Mouse (Mus musculus) gastrocnemius, postnatal 14 days (tissue): Measurements from ENCODE around the gene Fh1. TPM values are rescaled to one million over a fixed set of nuclear protein-coding genes. Genes with fewer than 3 reads are reported as not detected.

ENCODE experiments used
- DNase-seq: peaks from one replicate; pipeline ENCODE4 v3.0.0; 2021; ENCODE audit warnings: mixed read lengths
- intact Hi-C: fragments of 180-260 bp; cut with DNase I; formaldehyde crosslinking; loops from one replicate; pipeline ENCODE4 v1.15.1; 2025; ENCODE audit warnings: low total_unique reads
- total RNA-seq, 2 experiments: library from RNA; stranded (reverse); gene quantifications; 2 replicates each; pipeline ENCODE4 v1.2.3; 2021

Fh1 gene
- total RNA-seq, 2 experiments from 2014 or later, result 248 to 299 TPM

DNA sequence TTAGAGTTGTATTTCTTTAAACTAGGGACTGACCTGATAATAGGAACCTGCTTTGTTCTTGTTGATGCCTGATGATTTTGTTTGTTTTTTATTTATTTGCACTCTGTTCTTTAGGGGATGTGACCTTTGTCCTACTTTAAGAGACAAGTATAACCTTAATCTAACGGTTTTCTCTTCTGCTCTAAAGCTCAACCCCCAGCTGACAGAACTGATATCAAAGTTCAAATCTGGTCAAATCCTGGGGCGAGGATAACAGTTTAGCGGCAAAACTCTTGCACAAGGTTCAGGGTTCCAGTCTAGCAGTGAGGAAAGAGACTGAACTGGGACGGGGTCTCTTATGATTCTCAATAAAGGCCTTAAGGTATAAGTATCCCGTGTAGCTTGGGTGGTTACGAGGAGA, 3.8 kb upstream of the Fh1 start:
- DNase-seq, result no peak
- intact Hi-C loops, result loop anchor here (5.0 kb wide), 1 partner anchor 63 kb away; the partner anchor contains the start of genes Chml and Opn3

DNA sequence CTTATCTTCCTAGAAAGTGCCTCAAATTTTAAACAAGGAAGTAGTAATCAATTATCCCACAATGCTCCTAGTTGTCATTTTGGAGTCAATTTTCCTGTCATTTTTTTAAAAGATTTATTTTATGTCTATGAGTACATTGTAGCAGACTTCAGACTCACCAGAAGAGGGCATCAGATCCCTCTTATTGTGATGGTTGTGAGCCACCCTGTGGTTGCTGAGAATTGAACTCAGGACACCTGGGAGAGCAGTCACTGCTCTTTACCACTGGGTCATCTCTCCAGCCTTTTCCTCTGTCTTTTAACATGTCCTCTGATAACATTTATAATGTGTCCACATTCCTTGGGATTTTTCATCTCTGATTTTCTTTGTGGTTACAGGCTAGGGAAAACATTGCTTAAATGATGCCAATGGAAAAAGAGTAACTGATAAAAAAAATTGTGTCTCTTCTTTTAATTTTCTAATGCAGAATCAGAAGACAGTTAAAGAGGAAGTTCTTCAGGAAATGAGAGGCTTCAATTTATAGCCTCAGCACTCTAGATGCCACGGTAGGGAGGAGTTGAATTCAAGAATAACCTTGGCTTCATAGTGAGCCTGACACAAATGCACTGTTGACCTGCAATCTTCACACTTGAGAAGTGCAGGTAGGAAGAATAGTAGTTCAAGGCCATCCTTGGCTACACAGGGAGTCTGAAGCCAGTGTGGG, 706 bp upstream of the Fh1 start:
- intact Hi-C loops, result loop anchor here (5.0 kb wide), 1 partner anchor 66 kb away; the partner anchor contains the start of genes Chml and Opn3
- no peak for DNase-seq

- intact Hi-C loops, result no loop called here
- DNase-seq, result no peak
Measured at GRCm38 (mm10) chr1:175623656-175624055, 1.8 kb downstream of the Fh1 start.

DNA sequence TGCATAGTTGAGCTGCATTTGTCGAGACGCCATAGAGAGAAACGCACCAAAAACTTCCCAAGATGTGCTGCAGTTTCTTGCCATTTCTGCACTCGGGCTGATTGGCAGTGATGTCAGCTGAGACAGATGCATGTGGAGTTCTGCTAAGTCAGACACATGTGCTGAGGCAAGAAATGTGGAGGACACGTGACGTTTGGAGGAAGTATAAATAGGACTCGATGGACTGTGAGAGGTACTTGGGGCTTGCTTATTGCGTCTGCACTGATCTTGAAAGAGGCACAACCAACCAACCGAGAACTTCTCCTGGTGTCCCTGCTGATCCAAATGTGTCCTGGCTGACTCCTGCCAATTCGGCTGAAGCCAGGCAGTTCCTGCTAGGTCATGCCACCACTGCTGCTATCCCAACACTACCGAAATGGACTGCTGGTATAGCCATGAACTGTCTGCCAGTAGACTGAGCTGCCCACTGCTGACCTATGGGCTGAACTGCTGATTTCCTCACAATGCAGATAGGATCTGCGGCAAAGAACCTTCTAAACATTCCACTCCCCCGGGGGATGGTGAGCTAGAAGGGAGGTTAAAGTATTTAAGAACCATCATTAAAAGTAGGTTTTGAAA, 5.5 kb downstream of the Fh1 start, which contains the start of gene Kmo:
TSS of gene Kmo (plus strand) at position 568 of the 618 bp plus-strand sequence.
- intact Hi-C loops, result no loop called here
- no peak for DNase-seq

DNA sequence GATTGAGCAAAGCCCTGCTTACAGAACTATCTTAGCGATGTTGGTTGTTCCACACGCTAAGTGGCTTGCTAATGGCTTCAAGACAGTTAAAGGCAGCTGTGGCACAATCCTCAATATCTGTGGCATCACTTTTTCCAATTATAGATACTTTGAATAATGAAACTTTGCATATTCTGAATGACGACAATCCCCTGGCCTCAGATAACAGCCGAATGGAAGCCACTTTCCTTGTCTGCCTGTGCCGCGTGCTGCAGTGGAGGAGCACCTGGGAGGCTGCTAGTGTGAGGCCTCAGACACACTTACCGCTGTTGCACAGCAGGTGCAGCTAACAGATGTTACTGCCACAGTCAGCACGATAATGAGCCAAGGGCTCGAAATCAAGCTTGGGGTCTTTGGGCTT, 10.4 kb downstream of the Fh1 start:
- no peak for DNase-seq
- intact Hi-C loops, result no loop called here

DNA sequence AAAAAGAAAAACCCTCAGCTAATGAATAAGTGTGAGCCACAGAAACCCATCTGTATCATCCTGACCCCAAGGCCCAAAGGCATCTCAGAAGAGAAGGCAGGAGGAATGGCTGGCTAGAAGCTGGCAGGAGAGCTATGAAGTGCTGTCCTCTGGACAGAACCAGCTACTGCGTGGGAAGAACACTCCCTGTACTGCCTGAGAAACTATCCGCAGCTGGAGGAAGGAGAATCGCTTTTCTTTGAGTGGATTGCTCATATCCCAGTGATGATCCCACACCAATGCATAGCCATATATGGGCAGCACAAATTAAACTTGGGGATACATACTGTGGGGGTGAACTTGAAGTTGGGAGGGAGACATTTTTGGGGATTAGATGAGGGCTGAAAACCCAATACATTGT, 16.7 kb downstream of the Fh1 start:
- no peak for DNase-seq
- intact Hi-C loops, result no loop called here

- no peak for DNase-seq
- intact Hi-C loops, result no loop called here
Measured at GRCm38 (mm10) chr1:175607838-175608585, 17.4 kb downstream of the Fh1 start.

- intact Hi-C loops, result no loop called here
- DNase-seq, result no peak
Measured at GRCm38 (mm10) chr1:175607308-175607707, 18.1 kb downstream of the Fh1 start.

DNA sequence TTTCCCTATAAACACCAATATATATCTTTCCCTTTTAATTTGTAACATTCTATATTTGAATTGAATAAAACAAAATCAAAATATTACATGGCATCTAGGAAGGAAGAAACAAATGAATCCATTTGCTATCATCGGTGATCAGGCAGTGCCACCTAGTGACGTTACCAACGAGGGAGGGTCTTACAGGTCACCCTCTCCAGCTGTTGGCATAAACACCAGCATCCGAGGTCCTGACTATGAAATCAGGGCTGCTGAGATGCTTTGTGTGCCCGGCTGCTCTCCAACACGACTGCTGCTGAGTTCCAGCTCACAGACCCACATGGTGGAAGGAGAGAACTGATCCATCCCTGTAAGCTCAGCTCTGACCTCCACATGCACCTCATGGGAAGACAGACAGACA, 22.0 kb downstream of the Fh1 start:
- intact Hi-C loops, result no loop called here
- DNase-seq, result no peak

- intact Hi-C loops, result no loop called here
- DNase-seq, result no peak
Measured at GRCm38 (mm10) chr1:175602231-175602630, 23.2 kb downstream of the Fh1 start.

GRCm38 (mm10) chr1:175592832-175593231, 32.6 kb downstream of the Fh1 start:
- DNase-seq, result no peak
- intact Hi-C loops, result no loop called here

DNA sequence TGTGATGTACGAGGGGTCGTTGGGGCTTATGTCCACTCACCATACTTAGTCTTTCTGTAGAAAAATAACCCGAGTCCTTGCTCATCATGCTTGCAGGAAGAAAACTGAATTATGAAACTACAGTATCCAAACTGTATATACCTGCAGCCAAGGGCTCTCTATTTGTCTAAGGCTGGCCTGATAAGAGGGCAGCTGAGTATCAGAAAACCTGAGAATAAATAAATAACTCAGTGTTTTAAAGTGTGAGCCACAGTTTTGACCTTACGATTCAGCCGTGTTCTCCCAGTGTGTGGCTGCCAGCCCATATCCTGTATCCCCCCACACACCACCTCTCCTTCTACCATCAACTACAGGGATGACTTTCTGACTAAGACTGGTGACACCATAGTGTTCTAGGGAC, 38.8 kb downstream of the Fh1 start:
- no peak for DNase-seq
- intact Hi-C loops, result no loop called here

DNA sequence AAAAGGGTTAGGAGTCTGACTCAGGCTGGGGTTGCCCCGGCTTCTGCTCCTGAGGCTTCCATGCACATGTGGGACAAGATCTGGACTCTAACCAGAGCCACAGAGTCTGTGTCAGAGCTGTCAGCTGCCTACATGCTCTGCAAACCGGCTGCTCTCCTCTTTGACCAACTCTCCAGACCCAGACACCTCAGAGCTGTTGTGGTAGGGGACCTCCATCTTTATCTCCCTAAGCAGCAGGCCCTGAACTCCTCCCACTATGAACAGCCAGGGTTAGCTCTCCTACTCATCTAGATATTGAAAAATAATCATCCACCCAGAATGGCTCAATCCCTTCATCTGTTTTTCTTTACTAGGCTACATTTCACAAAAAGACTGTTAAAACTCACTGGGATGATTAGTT, 40.2 kb downstream of the Fh1 start:
- no peak for DNase-seq
- intact Hi-C loops, result no loop called here

- intact Hi-C loops, result no loop called here
- no peak for DNase-seq
Measured at GRCm38 (mm10) chr1:175582799-175583198, 42.6 kb downstream of the Fh1 start.

- no peak for DNase-seq
- intact Hi-C loops, result no loop called here
Measured at GRCm38 (mm10) chr1:175580346-175580745, 45.1 kb downstream of the Fh1 start.

DNA sequence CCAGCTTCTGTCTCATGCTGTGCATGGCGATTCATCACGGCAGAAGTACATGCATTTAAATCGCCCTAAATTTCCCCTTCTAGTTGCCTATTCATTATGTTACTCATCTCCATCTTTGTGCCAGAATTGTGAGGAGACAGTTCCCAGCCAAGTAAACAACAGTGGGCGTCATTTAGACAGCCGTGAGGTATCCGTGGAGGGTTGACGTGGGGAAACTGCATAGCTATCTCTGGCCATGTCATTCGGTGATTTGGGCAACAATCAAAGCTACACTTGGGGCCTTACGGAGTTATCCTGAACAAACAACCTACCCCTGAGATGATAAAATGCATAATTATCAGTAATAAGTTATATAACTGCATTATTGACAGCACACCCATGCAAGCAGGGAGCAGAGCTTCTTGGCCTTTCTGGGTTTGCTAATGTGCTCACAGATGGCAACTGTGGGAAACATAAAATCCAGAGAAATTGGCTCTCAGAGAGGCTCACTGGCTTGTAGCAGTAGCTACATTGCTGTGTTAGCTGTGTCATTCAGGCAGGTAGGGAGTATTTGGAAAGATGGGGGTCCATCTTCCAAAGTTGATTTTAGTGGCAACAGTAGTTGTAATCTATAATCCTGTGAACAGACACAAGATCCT, 45.7 kb downstream of the Fh1 start:
- intact Hi-C loops, result no loop called here
- DNase-seq, result no peak

- intact Hi-C loops, result no loop called here
- no peak for DNase-seq
Measured at GRCm38 (mm10) chr1:175578425-175579096, 46.9 kb downstream of the Fh1 start.

DNA sequence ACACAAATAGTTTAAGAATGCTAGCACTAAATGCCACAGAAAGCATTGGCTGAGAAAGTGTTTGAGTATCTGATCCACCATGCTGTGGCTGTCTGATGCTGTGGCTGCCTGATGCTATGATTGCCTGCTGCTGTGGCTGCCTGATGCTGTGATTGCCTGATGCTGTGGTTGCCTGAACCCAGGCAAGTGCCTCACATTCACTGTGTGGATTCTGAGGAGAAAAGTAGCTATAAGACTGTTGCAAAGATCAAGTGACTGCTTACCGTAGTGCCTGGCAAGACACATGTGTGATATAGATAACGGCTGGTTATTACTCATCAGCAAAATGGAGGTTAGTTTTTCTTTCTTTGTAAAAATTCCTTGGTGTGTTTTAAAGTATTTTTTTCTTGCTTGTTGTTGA, 51.3 kb downstream of the Fh1 start:
- DNase-seq, result no peak
- intact Hi-C loops, result no loop called here

GRCm38 (mm10) chr1:175565579-175566103, 59.8 kb downstream of the Fh1 start:
- no peak for DNase-seq
- intact Hi-C loops, result no loop called here
